Mouse (Mus musculus): ENCODE results near the gene Kdm1b. TPM values are rescaled to one million over a fixed set of nuclear protein-coding genes. Genes with fewer than 3 reads are reported as not detected.

Gene Kdm1b
- 18.6 and 20.0 TPM in 2 replicates for polyA plus RNA-seq (2015; fragmentation: Nextera tagmentation; extraction: Ambion mirVana)

DNA sequence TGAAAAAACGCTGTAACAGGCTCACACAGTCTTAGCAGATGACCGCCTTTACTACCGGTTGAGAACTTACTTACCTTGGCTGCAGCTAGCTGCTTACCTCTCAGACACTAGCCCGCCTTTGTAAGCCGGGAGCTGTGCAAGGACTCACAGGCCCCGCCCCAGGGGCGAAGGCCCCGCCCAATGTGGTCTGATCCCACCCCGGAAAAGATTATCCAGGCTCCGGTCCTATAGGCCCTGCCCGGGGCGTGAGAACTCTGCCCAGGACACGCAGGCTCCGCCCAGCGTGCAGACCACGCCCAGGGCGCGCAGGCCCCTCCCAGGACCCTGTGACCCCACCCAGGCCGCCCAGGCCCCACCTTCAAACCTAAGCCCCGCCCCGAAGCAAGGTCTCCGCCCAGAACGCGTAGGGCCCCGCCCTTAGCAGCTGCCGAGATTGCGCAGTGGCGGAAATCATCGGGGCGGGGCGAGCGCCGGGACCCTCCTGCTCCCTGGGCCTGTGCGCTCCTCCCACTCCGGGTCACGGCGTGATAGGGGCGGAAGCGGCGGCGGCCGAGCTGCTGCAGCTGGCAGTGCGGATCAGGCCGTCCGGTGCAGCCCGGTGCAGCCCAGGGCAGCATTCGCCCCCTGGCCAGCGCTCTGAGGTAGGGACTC is at the start of gene Kdm1b:
TSS of gene Kdm1b (plus strand) at position 470 of the 651 bp plus-strand sequence.
- DNase-seq (ENCODE audit: low spot score) = peak; percentile 98

DNA sequence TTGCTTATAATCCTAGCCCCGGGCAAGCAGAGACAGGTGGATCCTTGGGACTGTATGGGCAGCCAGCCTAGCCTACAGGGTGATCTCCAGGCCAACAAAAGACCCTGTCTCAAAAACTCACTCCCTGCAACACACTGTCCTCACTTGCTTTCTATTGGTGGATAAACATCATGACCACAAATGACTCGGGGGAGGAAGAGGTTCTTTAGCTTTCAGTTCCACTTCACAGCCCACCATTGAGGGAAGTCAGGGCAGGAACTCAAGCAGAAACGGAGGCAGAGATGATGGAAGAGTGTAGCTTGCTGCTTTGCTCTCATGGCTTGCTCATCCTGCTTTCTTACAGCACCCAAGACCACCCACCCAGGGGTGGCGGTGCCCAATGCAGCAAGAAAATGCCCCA is 45.9 kb upstream of the Kdm1b start:
- DNase-seq (ENCODE audit: low spot score) = no peak

DNA sequence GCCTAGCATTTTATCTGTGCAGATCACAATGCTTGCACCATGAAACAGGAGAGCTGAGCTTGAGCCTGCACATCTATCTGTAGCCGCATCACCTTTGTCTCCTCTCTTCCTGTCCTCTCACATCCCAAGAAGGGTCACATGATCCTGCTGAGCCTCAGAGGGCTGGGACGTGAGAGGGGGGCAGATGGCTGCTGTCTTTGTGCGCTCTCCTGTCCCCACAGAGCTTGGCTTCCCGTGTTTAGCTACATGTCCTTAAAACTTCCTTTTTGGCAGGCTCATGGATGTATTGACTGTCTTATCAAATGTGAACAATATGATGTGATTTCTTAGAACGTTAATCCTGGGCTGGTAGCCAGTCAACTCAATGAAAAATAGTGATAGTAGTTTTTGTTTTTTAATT is 43.8 kb upstream of the Kdm1b start:
- no peak for DNase-seq (ENCODE audit: low spot score)

DNA sequence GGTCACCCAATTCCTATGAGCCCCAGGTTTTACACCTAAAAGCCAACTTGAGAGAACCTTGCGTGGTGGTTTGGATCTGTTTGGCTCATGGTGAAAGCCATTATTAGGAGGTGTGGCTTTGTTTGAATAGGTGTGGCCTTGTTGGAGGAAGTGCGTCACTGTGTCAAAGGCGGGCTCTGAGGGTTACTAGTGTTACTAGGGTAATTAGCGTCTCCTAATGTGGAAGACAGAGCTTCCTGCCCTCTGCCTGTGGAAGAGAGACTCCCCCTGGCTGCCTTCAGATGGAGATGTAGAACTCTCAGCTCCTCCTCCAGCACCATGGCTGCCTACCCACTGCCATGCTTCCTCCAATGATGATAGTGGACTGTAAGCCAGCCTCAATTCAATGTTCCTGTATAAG is 41.7 kb upstream of the Kdm1b start:
- no peak for DNase-seq (ENCODE audit: low spot score)

DNA sequence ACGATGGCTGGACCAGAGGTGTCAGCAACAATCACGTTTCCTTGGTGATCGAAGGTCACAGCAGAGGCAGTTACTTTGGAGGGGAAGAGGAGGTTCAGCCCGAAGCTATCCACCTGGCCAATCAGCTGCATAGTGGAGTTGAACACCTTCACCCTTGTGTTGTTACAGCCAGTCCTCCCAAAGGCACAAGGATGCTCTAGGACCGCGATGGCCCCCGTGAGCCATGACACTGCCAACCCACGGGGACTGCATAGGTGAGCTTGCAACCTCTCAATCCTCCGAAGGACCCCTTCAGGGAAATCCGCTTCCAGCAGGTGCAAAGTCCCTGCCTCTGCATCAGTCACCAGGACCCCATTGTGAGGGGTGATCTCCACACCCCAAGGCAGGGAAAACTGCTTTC is 29.6 kb upstream of the Kdm1b start:
- no peak for DNase-seq (ENCODE audit: low spot score)

- peak; percentile 79 for DNase-seq (ENCODE audit: low spot score)
These were observed 28.7 kb upstream of the Kdm1b start, which contains the start of gene Nhlrc1 for GRCm38 (mm10) chr13:47014334-47015194. Nhlrc1 (minus strand) TSS chr13:47014850.

DNA sequence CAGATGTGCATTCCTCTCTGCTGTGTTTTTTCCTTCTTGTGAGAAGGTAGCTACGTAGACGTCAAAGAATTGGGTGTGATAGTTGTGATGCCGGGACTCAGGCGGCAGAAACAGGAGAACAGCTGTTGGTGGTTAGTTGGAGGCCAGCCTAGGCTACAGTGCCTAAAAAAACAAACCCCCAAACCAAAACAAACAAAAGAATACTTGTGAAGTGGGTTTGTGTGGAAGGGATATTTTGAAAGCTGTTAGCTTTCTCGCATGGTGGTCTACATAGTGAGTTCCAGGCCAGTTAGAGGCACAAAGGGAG is 28.2 kb upstream of the Kdm1b start:
- peak; percentile 21 for DNase-seq (ENCODE audit: low spot score)

DNA sequence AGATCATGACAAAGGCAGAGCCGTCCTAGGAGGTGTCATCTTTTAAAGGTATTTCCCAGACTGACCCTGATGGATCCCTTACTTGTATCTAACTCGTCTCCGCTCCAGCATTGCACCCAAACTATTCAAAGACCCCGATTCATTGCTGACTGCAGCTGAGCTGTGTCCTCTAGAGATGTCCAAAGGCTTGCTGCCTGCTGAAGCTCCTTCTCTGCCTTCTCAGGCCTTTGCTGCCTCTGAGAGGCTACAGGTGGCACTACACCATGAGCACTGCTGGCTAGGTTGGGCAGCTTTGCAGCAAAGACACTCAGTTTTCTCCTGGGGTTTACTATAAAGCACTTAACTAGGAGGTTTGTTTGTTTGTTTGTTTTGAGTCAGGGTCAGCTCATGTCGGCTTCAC is 26.0 kb upstream of the Kdm1b start:
- DNase-seq (ENCODE audit: low spot score) = peak; percentile 39

DNA sequence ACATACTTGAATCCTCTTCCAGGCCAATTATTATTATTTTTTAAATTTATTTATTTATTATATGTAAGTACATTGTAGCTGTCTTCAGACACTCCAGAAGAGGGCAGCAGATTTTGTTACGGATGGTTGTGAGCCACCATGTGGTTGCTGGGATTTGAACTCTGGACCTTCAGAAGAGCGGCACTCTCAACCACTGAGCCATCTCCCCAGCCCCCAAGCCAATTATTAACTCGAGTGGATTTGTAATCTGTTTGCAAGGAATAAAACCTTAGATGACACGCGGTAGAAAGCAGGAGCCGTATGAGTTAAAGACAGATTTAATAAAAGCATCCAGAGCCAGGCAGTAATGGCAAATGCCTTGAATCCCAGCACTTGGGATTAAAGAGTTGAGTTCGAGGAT is 23.5 kb upstream of the Kdm1b start:
- no peak for DNase-seq (ENCODE audit: low spot score)

- no peak for DNase-seq (ENCODE audit: low spot score)
These were observed 22.5 kb upstream of the Kdm1b start for GRCm38 (mm10) chr13:47020798-47021197.

GRCm38 (mm10) chr13:47030376-47031107 is 12.8 kb upstream of the Kdm1b start:
- DNase-seq (ENCODE audit: low spot score) = no peak

- no peak for DNase-seq (ENCODE audit: low spot score)
These were observed 9.7 kb upstream of the Kdm1b start for GRCm38 (mm10) chr13:47033602-47034001.

DNA sequence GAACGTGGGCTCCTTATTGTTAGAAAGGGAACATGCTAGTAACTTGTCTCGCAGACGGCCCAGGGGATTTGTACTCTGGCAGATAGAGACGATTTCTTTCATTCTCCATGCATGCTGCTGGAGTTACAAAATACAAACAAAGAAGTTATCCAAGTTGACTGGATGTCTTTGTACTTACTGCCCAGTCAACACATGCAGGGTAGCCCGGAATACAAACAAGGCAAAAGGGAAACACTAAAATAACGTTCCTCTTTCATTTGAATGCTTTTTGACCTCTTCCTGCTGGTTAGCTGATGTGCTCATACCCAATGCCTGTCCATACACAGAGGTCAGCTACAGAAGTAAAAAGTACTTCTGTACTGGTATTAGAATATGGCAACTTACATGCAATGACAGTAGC is 5.4 kb upstream of the Kdm1b start:
- no peak for DNase-seq (ENCODE audit: low spot score)

DNA sequence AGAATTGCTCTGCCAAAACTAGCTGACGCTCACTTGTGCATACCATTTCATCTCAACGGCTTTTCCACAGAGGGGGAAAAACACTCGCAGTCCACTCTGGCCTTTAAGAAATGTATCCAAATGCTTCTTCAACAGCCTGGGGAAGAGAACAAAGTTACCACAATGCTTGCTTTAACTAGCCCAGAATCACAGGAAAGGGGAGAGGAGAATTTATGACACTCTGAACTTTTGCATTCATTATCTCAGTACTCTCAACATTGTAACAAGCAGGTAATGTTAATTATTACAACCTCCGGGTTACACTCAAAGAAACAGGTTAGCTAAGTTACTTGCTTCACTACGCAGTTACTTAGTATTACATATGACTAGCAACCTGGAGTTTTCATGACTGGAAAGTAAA is 3.2 kb upstream of the Kdm1b start:
- no peak for DNase-seq (ENCODE audit: low spot score)

DNA sequence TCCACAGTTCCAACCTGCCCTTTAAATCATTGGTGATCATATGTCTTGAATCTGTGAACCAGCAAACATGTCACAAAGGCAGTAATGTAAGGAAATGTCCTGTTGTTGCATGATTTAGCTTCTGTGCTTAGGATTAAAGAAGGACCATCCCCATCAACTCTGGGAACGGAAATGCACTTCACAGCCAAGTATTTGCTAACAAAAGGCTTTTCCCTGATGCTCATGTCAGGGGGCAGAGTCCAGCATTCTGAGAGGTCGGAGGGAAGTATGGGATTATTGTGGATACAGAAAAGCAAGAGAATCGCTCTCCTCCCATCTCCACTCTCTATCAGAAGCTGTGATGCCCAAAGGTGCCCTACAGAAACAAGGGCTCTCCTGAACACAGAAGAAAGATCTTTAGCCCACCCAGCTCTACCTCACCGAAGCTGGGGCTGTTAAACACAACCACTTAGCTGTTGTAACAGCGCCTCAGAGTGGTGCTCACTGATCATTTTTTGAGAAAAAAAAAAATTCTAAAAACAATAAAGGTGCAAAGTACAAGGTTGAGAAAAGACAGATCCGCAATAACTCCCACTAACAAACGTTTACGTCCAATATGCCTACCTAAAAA is 1.2 kb upstream of the Kdm1b start:
- DNase-seq (ENCODE audit: low spot score) = peak; percentile 10

DNA sequence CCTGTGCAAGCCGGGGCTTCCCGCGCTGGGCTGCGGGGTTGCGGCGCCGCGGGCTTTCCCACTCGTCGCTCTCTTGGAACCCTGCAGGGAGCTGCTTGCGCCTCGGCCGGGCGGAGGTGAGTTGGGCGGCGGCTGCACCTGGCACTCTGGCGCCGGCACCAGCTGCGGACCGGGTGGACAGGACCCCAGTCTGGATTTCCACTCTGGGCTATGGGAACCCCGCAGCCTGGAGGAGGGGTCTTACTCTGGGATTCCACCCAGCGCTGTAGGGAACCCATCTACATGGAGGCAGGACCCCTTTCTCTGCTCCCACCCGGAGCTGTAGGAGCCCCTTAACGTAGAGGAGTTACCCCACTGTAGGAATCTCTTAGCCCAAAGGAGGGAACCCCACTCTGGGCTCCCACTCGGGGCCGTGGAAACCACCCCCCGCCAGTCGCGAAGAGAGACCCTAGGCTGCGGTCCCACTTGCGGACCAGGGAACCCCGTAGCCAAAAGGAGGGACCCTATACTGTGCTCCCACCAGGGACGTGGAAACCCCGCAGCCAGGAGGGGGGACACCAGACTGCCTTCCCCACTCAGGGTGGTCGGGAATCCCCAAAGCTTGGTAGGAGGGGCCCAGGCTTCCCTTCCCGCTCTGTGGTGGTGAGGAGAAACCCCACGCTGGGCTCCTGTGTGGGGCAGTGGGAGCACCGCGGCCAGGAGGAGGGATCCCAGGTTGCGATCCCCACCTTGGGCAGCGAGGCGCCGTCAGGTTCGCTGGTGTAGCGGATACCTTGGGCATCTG is 726 bp downstream of the Kdm1b start:
- no peak for DNase-seq (ENCODE audit: low spot score)

GRCm38 (mm10) chr13:47044617-47044947 is 1.3 kb downstream of the Kdm1b start, which contains the start of gene Tpmt:
Tpmt (minus strand) TSS chr13:47044737.
- DNase-seq (ENCODE audit: low spot score) = peak; percentile 39

DNA sequence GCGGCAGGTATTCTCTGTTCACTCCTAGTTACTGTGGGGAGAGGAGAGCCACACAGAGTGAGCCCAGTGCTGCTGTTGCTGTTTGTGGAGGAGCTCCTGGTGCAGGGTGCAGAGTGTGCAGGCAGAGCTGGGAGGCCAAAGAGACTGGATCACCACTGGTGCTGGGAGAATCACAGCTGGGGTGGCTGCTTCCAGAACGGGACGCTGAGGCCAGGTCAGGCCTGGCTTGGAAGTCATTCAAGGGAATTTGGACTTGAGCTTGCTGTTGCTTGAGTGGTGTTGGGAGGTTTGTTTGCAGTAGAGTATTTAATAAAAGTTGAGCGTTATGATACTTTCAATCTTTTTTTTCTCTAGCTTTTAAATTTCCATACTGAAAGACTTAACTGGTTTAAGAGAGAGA is 4.7 kb downstream of the Kdm1b start:
- no peak for DNase-seq (ENCODE audit: low spot score)

DNA sequence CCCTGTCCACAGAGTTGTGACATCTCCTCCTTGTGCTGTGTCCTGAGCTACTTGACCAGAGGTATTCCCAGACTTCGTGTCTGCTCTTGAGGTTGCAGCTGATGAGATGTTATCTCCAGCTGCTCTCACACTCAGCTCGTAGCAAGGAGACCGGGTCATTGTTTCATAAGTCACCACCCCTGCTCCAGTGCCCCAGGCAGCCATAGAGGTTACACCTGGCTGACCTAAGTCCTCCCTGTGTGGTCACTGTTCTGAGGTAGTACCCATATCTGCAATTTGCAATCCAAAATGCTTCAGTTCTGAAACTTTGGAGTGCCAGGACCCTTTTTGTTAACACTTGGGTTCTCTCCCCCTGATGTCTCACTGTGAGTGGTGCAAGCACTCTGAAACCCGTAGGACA is 6.7 kb downstream of the Kdm1b start:
- no peak for DNase-seq (ENCODE audit: low spot score)

- no peak for DNase-seq (ENCODE audit: low spot score)
These were observed 10.7 kb downstream of the Kdm1b start for GRCm38 (mm10) chr13:47053971-47054370.

GRCm38 (mm10) chr13:47056126-47056525 is 12.8 kb downstream of the Kdm1b start:
- peak; percentile 83 for DNase-seq (ENCODE audit: low spot score)
